Mouse (Mus musculus) liver, embryonic 14.5 days (tissue): Measurements from ENCODE around the gene Stx1a. TPM values are rescaled to one million over a fixed set of nuclear protein-coding genes. Genes with fewer than 3 reads are reported as not detected.

Experiments
- ATAC-seq: fragments of 200-750 bp; cut with Nextera tagmentation; 2 replicates; pipeline ENCODE4 v1.8.0; 2017; ENCODE audit warnings: moderate number of reproducible peaks, mild to moderate bottlenecking, moderate library complexity; ENCODE audit not compliant: insufficient read depth
- DNase-seq, 3 experiments: peaks; one replicate each; pipeline ENCODE4 v3.0.0-alpha.2; 2012 to 2013; ENCODE audit warnings: low read depth in 3 of 3, low spot score in 3 of 3
- H3K27ac ChIP-seq: fragments of 300-500 bp; sonication (generic); 2 replicates; pipeline ENCODE4 v1.5.1; 2014; ENCODE audit warnings: moderate library complexity, mild to moderate bottlenecking, control low read depth, inconsistent platforms
- H3K27me3 ChIP-seq: fragments of 300-500 bp; sonication (generic); 2 replicates; pipeline ENCODE4 v1.6.1; 2014; ENCODE audit warnings: mild to moderate bottlenecking, low read length, moderate library complexity; ENCODE audit not compliant: control insufficient read depth, insufficient read depth
- H3K36me3 ChIP-seq: fragments of 300-500 bp; sonication (generic); replicated peaks from 2 replicates; pipeline ENCODE4 v1.6.1; 2014; ENCODE audit warnings: low read depth; ENCODE audit not compliant: control insufficient read depth, insufficient read depth
- H3K4me1 ChIP-seq, 2 experiments: fragments of 200-500 bp in 1 of 2; fragments of 300-500 bp in 1 of 2; sonication (generic) in 1 of 2; replicated peaks; 2 replicates each; pipeline ENCODE4 v1.6.1; 2012 to 2014; ENCODE audit warnings: antibody characterized with exemption in 1 of 2, inconsistent platforms in 1 of 2, low read length in 1 of 2; ENCODE audit not compliant: control insufficient read depth in 2 of 2, insufficient read depth in 2 of 2
- H3K4me2 ChIP-seq: fragments of 300-500 bp; sonication (generic); 2 replicates; pipeline ENCODE4 v1.6.1; 2014; ENCODE audit warnings: low read depth, mild to moderate bottlenecking, control low read depth, moderate library complexity
- H3K4me3 ChIP-seq, 2 experiments: fragments of 200-500 bp in 1 of 2; fragments of 300-500 bp in 1 of 2; sonication (generic) in 1 of 2; 2 replicates each; pipeline ENCODE4 v1.5.1; 2012 to 2014; ENCODE audit warnings: low read depth in 2 of 2, low read length in 2 of 2, mild to moderate bottlenecking in 2 of 2, control low read depth in 1 of 2, inconsistent platforms in 1 of 2, moderate library complexity in 1 of 2; ENCODE audit not compliant: insufficient read depth in 1 of 2
- H3K9ac ChIP-seq: fragments of 300-500 bp; sonication (generic); replicated peaks from 2 replicates; pipeline ENCODE4 v1.6.1; 2014; ENCODE audit warnings: mild to moderate bottlenecking, control low read depth, moderate library complexity
- H3K9me3 ChIP-seq: fragments of 300-500 bp; sonication (generic); 2 replicates; pipeline ENCODE4 v1.6.1; 2016; ENCODE audit warnings: low read length, mixed read lengths; ENCODE audit not compliant: control insufficient read depth
- CTCF ChIP-seq: IDR thresholded peaks from 2 replicates; pipeline ENCODE4 v1.5.1; 2016; ENCODE audit warnings: antibody characterized with exemption, low read depth, control low read depth
- EP300 ChIP-seq: IDR thresholded peaks from 2 replicates; pipeline ENCODE4 v1.6.1; 2016; ENCODE audit warnings: antibody characterized with exemption, low read depth
- WGBS: fragments of 180-500 bp; shearing (Covaris S2); extraction: QIAGEN DNeasy Blood & Tissue Kit; methylation state at CpG from one replicate; pipeline ENCODE4 v1.1.7; 2014; ENCODE audit not compliant: insufficient replicate concordance; 5-methylcytosine and 5-hydroxymethylcytosine counted together
- polyA plus RNA-seq, 2 experiments: library from polyadenylated mRNA; depleted of rRNA in 1 of 2; stranded (reverse) in 1 of 2; unstranded in 1 of 2; fragments of >200 nt; fragmentation: Nextera tagmentation in 1 of 2; extraction: Ambion mirVana in 1 of 2; gene quantifications; 2 replicates each; pipeline versions ENCODE4 v1.2.1 to v1.2.3; 2012 to 2014

Gene Stx1a
- polyA plus RNA-seq, 2 experiments, result 0.72 to 2.3 TPM

GRCm38 (mm10) chr5:134998359-134998758 lies 24.9 kb upstream of the Stx1a start:
- Histone ChIP-seq H3K9me3 (no peaks in the 10 kb centered on the region), H3K4me2 (no peak overlapping the region), H3K9ac (no peak overlapping the region), H3K4me1 (no peaks in the 10 kb centered on the region), H3K27ac (no peak overlapping the region), H3K36me3 (no peaks in the 10 kb centered on the region), H3K4me3 (no peak overlapping the region), H3K27me3 (no peaks in the 10 kb centered on the region)
- DNase-seq, result no peak
- ATAC-seq, result no peak
- WGBS, result 52% methylated on average over 6 of the region's 6 CpGs
- TF ChIP-seq CTCF (no peak), EP300 (no peak)

- DNase-seq, result no peak
- ATAC-seq, result no peak
- no peaks in the 10 kb centered on the region for H3K36me3 ChIP-seq
- no peak overlapping the region for H3K4me2 ChIP-seq
- TF ChIP-seq EP300, result no peak
- TF ChIP-seq CTCF, result no peak
- no peaks in the 10 kb centered on the region for H3K4me1 ChIP-seq
- 68% methylated on average over 4 of the region's 4 CpGs for WGBS
- no peaks in the 10 kb centered on the region for H3K9me3 ChIP-seq
- H3K27ac ChIP-seq, result no peak overlapping the region
- no peak overlapping the region for H3K9ac ChIP-seq
- H3K4me3 ChIP-seq, result no peak overlapping the region
- no peaks in the 10 kb centered on the region for H3K27me3 ChIP-seq
Observed at GRCm38 (mm10) chr5:134999797-135000196, 23.5 kb upstream of the Stx1a start.

GRCm38 (mm10) chr5:135000751-135001150 lies 22.5 kb upstream of the Stx1a start:
- Histone ChIP-seq H3K4me2 (no peak overlapping the region), H3K9me3 (no peaks in the 10 kb centered on the region), H3K9ac (no peak overlapping the region), H3K27ac (no peak overlapping the region), H3K36me3 (no peaks in the 10 kb centered on the region), H3K27me3 (no peaks in the 10 kb centered on the region), H3K4me1 (no peaks in the 10 kb centered on the region), H3K4me3 (no peak overlapping the region)
- TF ChIP-seq EP300, result no peak
- no peak for ATAC-seq
- 67% methylated on average over 16 of the region's 16 CpGs for WGBS
- DNase-seq, result no peak

- Histone ChIP-seq H3K9me3 (no peaks in the 10 kb centered on the region), H3K9ac (no peak overlapping the region), H3K36me3 (no peaks in the 10 kb centered on the region), H3K27ac (no peak overlapping the region), H3K4me2 (0 out of 2 replicates have a peak overlapping the region, but pooled peaks have one; percentile 6), H3K4me3 (no peak overlapping the region), H3K27me3 (no peaks in the 10 kb centered on the region), H3K4me1 (no peaks in the 10 kb centered on the region)
- TF ChIP-seq CTCF (peak; percentile 64), EP300 (no peak)
- 5% methylated on average over 14 of the region's 14 CpGs for WGBS
- ATAC-seq, result peak; percentile 13; the same call in 1 of the 2 replicates
- no peak for DNase-seq
Observed at GRCm38 (mm10) chr5:135001309-135001708, 22.0 kb upstream of the Stx1a start.

GRCm38 (mm10) chr5:135002151-135002550 lies 21.1 kb upstream of the Stx1a start:
- TF ChIP-seq EP300 (no peak), CTCF (no peak)
- Histone ChIP-seq H3K4me2 (no peak overlapping the region), H3K9ac (no peak overlapping the region), H3K27me3 (no peaks in the 10 kb centered on the region), H3K4me3 (no peak overlapping the region), H3K36me3 (no peaks in the 10 kb centered on the region), H3K27ac (no peak overlapping the region), H3K9me3 (no peaks in the 10 kb centered on the region), H3K4me1 (no peaks in the 10 kb centered on the region)
- 50% methylated on average over 5 of the region's 5 CpGs for WGBS
- DNase-seq (no peak), ATAC-seq (no peak)
